Mouse (Mus musculus) MEL (cell line): ENCODE data around the gene Rtp3. TPM values are rescaled to one million over a fixed set of nuclear protein-coding genes. Genes with fewer than 3 reads are reported as not detected.

Experiments
- DNase-seq: peaks from one replicate; pipeline ENCODE4 v3.0.0; 2011; ENCODE audit warnings: low read depth, low spot score
- H3K27ac ChIP-seq: 2 replicates; pipeline ENCODE4 v1.5.1; 2012; ENCODE audit warnings: low read depth, mild to moderate bottlenecking, control low read depth, low read length, moderate library complexity; ENCODE audit not compliant: control insufficient read depth
- H3K27me3 ChIP-seq, 2 experiments: fragments of 150-350 bp in 1 of 2; sonication (generic) in 1 of 2; 2 replicates each; pipeline ENCODE4 v1.6.1; 2012; ENCODE audit warnings: low read length in 2 of 2, mild to moderate bottlenecking in 2 of 2, improper control_type of control experiment in 1 of 2, moderate library complexity in 1 of 2; ENCODE audit not compliant: insufficient read depth in 2 of 2, control insufficient read depth in 1 of 2
- H3K36me3 ChIP-seq, 2 experiments: 2 replicates each; pipeline ENCODE4 v1.6.1; 2012 to 2014; ENCODE audit warnings: low read length in 2 of 2, improper control_type of control experiment in 1 of 2, inconsistent platforms in 1 of 2, mild to moderate bottlenecking in 1 of 2; ENCODE audit not compliant: insufficient read depth in 2 of 2, control insufficient read depth in 1 of 2
- H3K4me1 ChIP-seq, 2 experiments: fragments of 150-350 bp in 1 of 2; sonication (generic) in 1 of 2; 2 replicates each; pipeline ENCODE4 v1.6.1; 2012; ENCODE audit warnings: low read length in 2 of 2, improper control_type of control experiment in 1 of 2, mild to moderate bottlenecking in 1 of 2; ENCODE audit not compliant: insufficient read depth in 2 of 2, control insufficient read depth in 1 of 2
- H3K4me3 ChIP-seq, 2 experiments: fragments of 150-350 bp in 1 of 2; sonication (generic) in 1 of 2; 2 replicates each; pipeline ENCODE4 v1.5.1; 2012; ENCODE audit warnings: low read depth in 2 of 2, low read length in 2 of 2, mild to moderate bottlenecking in 2 of 2, moderate library complexity in 2 of 2, control low read depth in 1 of 2, improper control_type of control experiment in 1 of 2; ENCODE audit not compliant: control insufficient read depth in 1 of 2, insufficient read depth in 1 of 2
- H3K79me2 ChIP-seq: 2 replicates; pipeline ENCODE4 v1.6.1; 2012; ENCODE audit warnings: mild to moderate bottlenecking, low read length, moderate library complexity; ENCODE audit not compliant: control insufficient read depth, poor library complexity, insufficient read depth
- H3K9ac ChIP-seq: 2 replicates; pipeline ENCODE4 v1.6.1; 2012; ENCODE audit warnings: low read depth, mild to moderate bottlenecking, control low read depth, low read length, moderate library complexity; ENCODE audit not compliant: control insufficient read depth, poor library complexity, severe bottlenecking
- H3K9me3 ChIP-seq: fragments of 150-350 bp; sonication (generic); replicated peaks from 2 replicates; pipeline ENCODE4 v1.6.1; 2012; ENCODE audit warnings: mild to moderate bottlenecking, low read length, improper control_type of control experiment, moderate library complexity; ENCODE audit not compliant: insufficient read depth
- CHD1 ChIP-seq: IDR thresholded peaks from 2 replicates; pipeline ENCODE4 v1.6.1; 2012; ENCODE audit warnings: low read depth, mild to moderate bottlenecking, inconsistent platforms, low read length, improper control_type of control experiment
- E2F4 ChIP-seq: IDR thresholded peaks from 2 replicates; pipeline ENCODE4 v1.6.1; 2011; ENCODE audit warnings: low read depth, low read length, improper control_type of control experiment, borderline replicate concordance
- EP300 ChIP-seq, 2 experiments: IDR thresholded peaks; 2 replicates each; pipeline ENCODE4 v1.6.1; 2011; ENCODE audit warnings: improper control_type of control experiment in 2 of 2, low read length in 2 of 2, low read depth in 1 of 2, mild to moderate bottlenecking in 1 of 2
- GABPA ChIP-seq: IDR thresholded peaks from 2 replicates; pipeline ENCODE4 v1.6.1; 2012; ENCODE audit warnings: low read depth, mild to moderate bottlenecking, inconsistent platforms, low read length, improper control_type of control experiment, moderate library complexity
- MAFK ChIP-seq: IDR thresholded peaks from 2 replicates; pipeline ENCODE4 v1.6.1; 2011; ENCODE audit warnings: low read depth, mild to moderate bottlenecking, low read length, improper control_type of control experiment, borderline replicate concordance
- MAX ChIP-seq: IDR thresholded peaks from 2 replicates; pipeline ENCODE4 v1.6.1; 2011; ENCODE audit warnings: low read length, improper control_type of control experiment
- MEF2A ChIP-seq: IDR thresholded peaks from 2 replicates; pipeline ENCODE4 v1.6.1; 2014; ENCODE audit warnings: low read depth, mild to moderate bottlenecking, inconsistent platforms, low read length, improper control_type of control experiment; ENCODE audit not compliant: poor library complexity, insufficient replicate concordance, severe bottlenecking; ENCODE audit errors: extremely low read depth
- MXI1 ChIP-seq: IDR thresholded peaks from 2 replicates; pipeline ENCODE4 v1.6.1; 2011; ENCODE audit warnings: mild to moderate bottlenecking, low read depth, low read length, improper control_type of control experiment
- NELFE ChIP-seq: IDR thresholded peaks from 2 replicates; pipeline ENCODE4 v1.6.1; 2011; ENCODE audit warnings: low read depth, low read length, improper control_type of control experiment
- POLR2A ChIP-seq, 2 experiments: IDR thresholded peaks; 2 replicates each; pipeline ENCODE4 v1.6.1; 2011 to 2012; ENCODE audit warnings: low read length in 2 of 2, mild to moderate bottlenecking in 2 of 2, control low read depth in 1 of 2, improper control_type of control experiment in 1 of 2, low read depth in 1 of 2, moderate library complexity in 1 of 2; ENCODE audit not compliant: control insufficient read depth in 1 of 2, insufficient read depth in 1 of 2, poor library complexity in 1 of 2
- POLR2AphosphoS2 ChIP-seq: IDR thresholded peaks from 2 replicates; pipeline ENCODE4 v1.6.1; 2011; ENCODE audit warnings: low read length, improper control_type of control experiment
- POLR2AphosphoS5 ChIP-seq: IDR thresholded peaks from 2 replicates; pipeline ENCODE4 v1.6.1; 2012; ENCODE audit warnings: low read depth, borderline replicate concordance, mild to moderate bottlenecking, inconsistent platforms, low read length, moderate library complexity, mixed read lengths
- RCOR1 ChIP-seq: IDR thresholded peaks from 2 replicates; pipeline ENCODE4 v1.6.1; 2012; ENCODE audit warnings: low read depth, mild to moderate bottlenecking, inconsistent platforms, low read length, improper control_type of control experiment
- TAL1 ChIP-seq: IDR thresholded peaks from 2 replicates; pipeline ENCODE4 v1.6.1; 2012; ENCODE audit warnings: mild to moderate bottlenecking, inconsistent platforms, low read length, moderate library complexity, mixed read lengths
- TCF12 ChIP-seq: IDR thresholded peaks from 2 replicates; pipeline ENCODE4 v1.6.1; 2014; ENCODE audit warnings: low read depth, mild to moderate bottlenecking, inconsistent platforms, low read length, improper control_type of control experiment, moderate library complexity
- UBTF ChIP-seq: IDR thresholded peaks from 2 replicates; pipeline ENCODE4 v1.6.1; 2012; ENCODE audit warnings: low read depth, mild to moderate bottlenecking, inconsistent platforms, low read length, improper control_type of control experiment, moderate library complexity, borderline replicate concordance; ENCODE audit not compliant: insufficient read depth
- ZMIZ1 ChIP-seq: IDR thresholded peaks from 2 replicates; pipeline ENCODE4 v1.6.1; 2012; ENCODE audit warnings: low read depth, mild to moderate bottlenecking, inconsistent platforms, low read length, improper control_type of control experiment, moderate library complexity
- polyA plus RNA-seq, 2 experiments: library from polyadenylated mRNA; stranded (reverse) in 1 of 2; unstranded in 1 of 2; fragments of >175 nt in 1 of 2; fragments of >200 nt in 1 of 2; gene quantifications; 2 replicates each; pipeline versions ENCODE4 v1.2.1 to v1.2.4; 2012; ENCODE audit warnings: low replicate concordance in 2 of 2, low read depth in 1 of 2; ENCODE audit not compliant: insufficient read length in 2 of 2, insufficient read depth in 1 of 2, missing spikeins in 1 of 2
- total RNA-seq: library from RNA; depleted of rRNA; stranded (reverse); fragments of 300-350 nt; gene quantifications from 2 replicates; pipeline ENCODE4 v1.2.3, GENCODE M21; 2012

The Rtp3 gene
- total and polyA plus RNA-seq, 3 experiments, result not detected

- H3K9me3 ChIP-seq, result no peaks in the 10 kb centered on the region
- H3K79me2 ChIP-seq, result no peaks in the 10 kb centered on the region
- H3K4me1 ChIP-seq, result no peaks in the 10 kb centered on the region
- DNase-seq, result no peak
- no peak overlapping the region for H3K27ac ChIP-seq
- H3K4me3 ChIP-seq, result no peak overlapping the region
- H3K27me3 ChIP-seq, result no peaks in the 10 kb centered on the region
- TF ChIP-seq MEF2A (no peak), UBTF (no peak), RCOR1 (no peak), TAL1 (no peak)
- no peak overlapping the region for H3K9ac ChIP-seq
- no peaks in the 10 kb centered on the region for H3K36me3 ChIP-seq
Observed at GRCm38 (mm10) chr9:110988078-110988477, 2.3 kb downstream of the Rtp3 start.

DNA sequence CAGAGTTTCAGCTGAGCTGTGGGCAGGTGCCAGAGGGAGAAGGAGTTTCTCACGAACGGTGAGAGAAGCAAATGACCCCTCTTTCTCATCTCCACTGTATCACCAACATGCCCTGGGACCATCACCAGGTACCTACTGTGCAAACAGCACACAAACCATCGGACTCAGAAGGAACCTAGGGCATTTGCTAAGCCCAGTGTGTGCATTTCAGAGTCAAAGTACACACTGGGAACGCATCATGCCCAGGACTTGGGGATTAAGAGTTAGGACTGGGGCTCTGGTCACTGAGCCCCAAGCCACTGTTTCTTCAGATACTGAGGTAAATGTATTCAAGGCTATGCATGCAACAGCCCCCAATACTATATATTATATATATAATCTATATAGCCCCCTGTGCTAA lies 3.1 kb downstream of the Rtp3 start:
- TF ChIP-seq EP300 (IDR thresholded peaks at IDR 0.05; ENCODE audit: low read depth in 1 of 2, low read length in 2 of 2) (no peak), POLR2A (IDR thresholded peaks at IDR 0.05; ENCODE audit: control insufficient read depth in 1 of 2, insufficient read depth in 1 of 2, low read depth in 1 of 2, low read length in 2 of 2, poor library complexity in 1 of 2) (no peak), MEF2A (no peak), POLR2AphosphoS2 (no peak), NELFE (no peak), E2F4 (no peak), GABPA (no peak), MAFK (no peak), TCF12 (no peak), MAX (no peak)
- no peaks in the 10 kb centered on the region for H3K9me3 ChIP-seq
- no peaks in the 10 kb centered on the region for H3K4me1 ChIP-seq
- no peak overlapping the region for H3K9ac ChIP-seq
- no peak overlapping the region for H3K4me3 ChIP-seq
- H3K27ac ChIP-seq, result no peak overlapping the region
- no peaks in the 10 kb centered on the region for H3K27me3 ChIP-seq
- no peaks in the 10 kb centered on the region for H3K36me3 ChIP-seq
- DNase-seq, result no peak
- no peaks in the 10 kb centered on the region for H3K79me2 ChIP-seq

- Histone ChIP-seq H3K4me1 (no peaks in the 10 kb centered on the region), H3K9me3 (no peaks in the 10 kb centered on the region), H3K9ac (no peak overlapping the region), H3K27ac (no peak overlapping the region), H3K27me3 (no peaks in the 10 kb centered on the region), H3K36me3 (no peaks in the 10 kb centered on the region), H3K79me2 (no peaks in the 10 kb centered on the region), H3K4me3 (no peak overlapping the region)
- TF ChIP-seq POLR2AphosphoS5 (no peak), MAX (no peak), MXI1 (no peak), TCF12 (no peak), ZMIZ1 (no peak), MEF2A (no peak), CHD1 (no peak)
- DNase-seq, result no peak
Observed at GRCm38 (mm10) chr9:110985951-110986350, 4.4 kb downstream of the Rtp3 start.
